Mouse (Mus musculus) myocyte (in vitro differentiated cells): ENCODE data around the gene Teddm2.

ENCODE experiments used
- CEBPB ChIP-seq: IDR thresholded peaks from 2 replicates; pipeline ENCODE4 v1.6.1; 2011; ENCODE audit warnings: mild to moderate bottlenecking, moderate library complexity; ENCODE audit not compliant: poor library complexity, insufficient read depth, severe bottlenecking
- E2F4 ChIP-seq: IDR thresholded peaks from one replicate; pipeline ENCODE4 v1.6.1; 2011; ENCODE audit warnings: mild to moderate bottlenecking, control low read depth, moderate library complexity; ENCODE audit not compliant: insufficient read depth
- MAX ChIP-seq: IDR thresholded peaks from one replicate; pipeline ENCODE4 v1.6.1; 2011; ENCODE audit warnings: low read depth, mild to moderate bottlenecking, control low read depth
- POLR2A ChIP-seq: IDR thresholded peaks from one replicate; pipeline ENCODE4 v1.6.1; 2011; ENCODE audit warnings: low read depth, mild to moderate bottlenecking, control low read depth, moderate library complexity; ENCODE audit not compliant: insufficient read length
- POLR2AphosphoS2 ChIP-seq: IDR thresholded peaks from one replicate; pipeline ENCODE4 v1.6.1; 2011; ENCODE audit warnings: low read depth, control low read depth; ENCODE audit not compliant: insufficient read length
- USF1 ChIP-seq: IDR thresholded peaks from one replicate; pipeline ENCODE4 v1.6.1; 2011; ENCODE audit warnings: low read depth, mild to moderate bottlenecking, control low read depth, moderate library complexity

- peak; percentile 99 for TF ChIP-seq POLR2A
- TF ChIP-seq CEBPB = no peak
- no peak for TF ChIP-seq USF1
- TF ChIP-seq POLR2AphosphoS2 = peak; percentile 100
- TF ChIP-seq MAX = no peak
- TF ChIP-seq E2F4 = no peak
These were observed at the start of gene Teddm2, which contains the start of gene Glul for GRCm38 (mm10) chr1:153899731-153900380.
